Mouse (Mus musculus): ENCODE measurements at regions not wholly inside any gene's neighbourhood (a gene's known extent, or its start where the extent isn't known, plus 50 kb on each side); places are given as distances from the start of the nearest gene placed in this dataset.
"Not testable (repeated sequence)": the region's sequence is repeated elsewhere in the genome, so short reads cannot be mapped to it uniquely, and the experiment has no call there.

DNA sequence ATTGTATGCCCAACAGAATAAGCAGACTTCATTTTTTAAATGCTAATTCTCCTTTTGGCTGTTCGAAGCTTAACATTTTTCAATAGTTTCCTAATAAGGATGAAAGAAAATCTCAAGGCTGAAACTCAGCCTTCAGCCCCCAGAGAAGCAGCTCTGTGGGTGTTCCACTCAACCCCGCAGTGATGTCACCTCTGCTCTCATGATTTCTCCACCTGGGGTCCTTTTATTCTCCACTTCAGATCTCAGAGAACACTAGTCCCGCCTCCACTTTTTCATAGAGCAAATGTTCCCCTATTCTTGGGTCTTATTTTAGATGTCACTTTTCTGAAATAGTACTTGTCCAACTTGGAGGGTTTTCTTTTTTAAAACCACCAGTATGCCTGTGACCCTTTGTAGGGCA lies 567.3 kb downstream of the Cntn3 start:
- DNase-seq (ENCODE audit: low spot score): no peak
- WGBS: 84% methylated on average over 3 of the region's 3 CpGs
- Histone ChIP-seq H3K36me3 (no peaks in the 10 kb centered on the region), H3K4me1 (no peaks in the 10 kb centered on the region), H3K4me3 (no peak overlapping the region), H3K27ac (no peak overlapping the region), H3K9me3 (replicated peaks) (no peaks in the 10 kb centered on the region), H3K27me3 (ENCODE audit: low read depth, poor library complexity, severe bottlenecking) (no peaks in the 10 kb centered on the region)

DNA sequence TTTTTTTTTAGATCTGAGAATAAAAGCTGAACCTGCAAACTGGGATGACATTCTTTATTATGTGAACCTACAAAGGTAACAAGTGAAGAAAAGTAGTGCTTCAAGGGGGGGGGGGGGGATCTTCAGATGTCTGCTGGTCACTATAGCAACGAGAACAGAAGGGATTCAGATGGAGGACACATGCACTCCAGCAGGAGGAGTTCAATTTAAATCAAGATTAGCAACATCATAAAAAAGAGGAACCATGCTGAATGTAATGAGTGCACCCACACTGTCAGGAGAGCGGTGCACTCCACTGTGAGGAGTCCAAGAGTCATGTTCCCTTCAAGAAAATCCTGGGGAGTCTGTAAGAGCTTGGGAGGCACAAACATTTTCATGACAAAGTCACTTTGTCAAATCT lies 574.7 kb downstream of the Cntn3 start:
- Histone ChIP-seq H3K27ac (no peak overlapping the region), H3K36me3 (no peaks in the 10 kb centered on the region), H3K9me3 (replicated peaks) (no peaks in the 10 kb centered on the region), H3K4me1 (no peaks in the 10 kb centered on the region), H3K4me3 (no peak overlapping the region), H3K27me3 (ENCODE audit: low read depth, poor library complexity, severe bottlenecking) (no peaks in the 10 kb centered on the region)
- WGBS: 91% methylated on average over 2 of the region's 2 CpGs
- DNase-seq (ENCODE audit: low spot score): no peak

DNA sequence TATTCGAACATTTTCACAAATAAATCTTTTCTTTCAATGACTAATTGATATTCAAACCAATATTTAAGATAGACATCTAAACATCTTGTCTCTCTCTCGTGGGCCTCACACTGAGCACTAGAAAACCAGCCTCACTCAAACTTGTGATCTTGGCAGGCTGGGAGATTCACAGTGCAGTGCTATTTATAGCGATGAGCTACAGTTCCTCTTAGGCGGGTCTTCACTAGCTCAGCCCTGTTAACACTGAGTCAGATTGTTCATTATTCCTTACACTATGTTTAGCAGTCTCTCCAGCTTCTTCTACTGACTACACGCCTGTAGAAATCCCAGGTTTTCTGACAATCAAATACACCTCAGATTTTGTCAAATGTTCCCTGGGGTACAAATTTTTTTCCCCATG lies 575.3 kb downstream of the Cntn3 start:
- Histone ChIP-seq H3K9me3 (replicated peaks) (no peaks in the 10 kb centered on the region), H3K4me1 (no peaks in the 10 kb centered on the region), H3K4me3 (no peak overlapping the region), H3K27me3 (ENCODE audit: low read depth, poor library complexity, severe bottlenecking) (no peaks in the 10 kb centered on the region), H3K27ac (no peak overlapping the region), H3K36me3 (no peaks in the 10 kb centered on the region)
- no peak for DNase-seq (ENCODE audit: low spot score)
- 77% methylated on average over 5 of the region's 5 CpGs for WGBS

DNA sequence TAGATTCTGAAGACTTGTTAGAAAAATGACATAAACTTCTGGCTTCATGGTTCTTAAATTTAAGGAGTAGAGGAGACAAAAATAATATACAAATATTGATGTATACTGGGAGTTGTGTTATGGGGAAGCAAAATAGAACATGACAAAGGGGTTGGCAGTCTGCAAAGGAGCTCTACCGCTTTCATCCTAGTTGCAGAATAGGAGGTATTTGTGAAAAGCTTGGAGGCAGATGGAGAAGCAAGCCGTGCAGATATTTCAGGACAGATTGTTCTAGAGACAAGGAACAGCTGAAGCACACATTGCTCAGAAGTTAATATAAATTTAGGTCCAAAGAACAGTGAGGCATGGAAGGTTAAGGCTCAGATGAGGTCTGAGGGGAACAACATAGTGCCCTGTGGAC lies 580.1 kb downstream of the Cntn3 start:
- Histone ChIP-seq H3K4me1 (no peaks in the 10 kb centered on the region), H3K27ac (no peak overlapping the region), H3K4me3 (no peak overlapping the region), H3K36me3 (no peaks in the 10 kb centered on the region), H3K9me3 (replicated peaks) (no peaks in the 10 kb centered on the region), H3K27me3 (ENCODE audit: low read depth, poor library complexity, severe bottlenecking) (no peaks in the 10 kb centered on the region)
- DNase-seq (ENCODE audit: low spot score): no peak
- WGBS: 91% methylated on average over 2 of the region's 2 CpGs

DNA sequence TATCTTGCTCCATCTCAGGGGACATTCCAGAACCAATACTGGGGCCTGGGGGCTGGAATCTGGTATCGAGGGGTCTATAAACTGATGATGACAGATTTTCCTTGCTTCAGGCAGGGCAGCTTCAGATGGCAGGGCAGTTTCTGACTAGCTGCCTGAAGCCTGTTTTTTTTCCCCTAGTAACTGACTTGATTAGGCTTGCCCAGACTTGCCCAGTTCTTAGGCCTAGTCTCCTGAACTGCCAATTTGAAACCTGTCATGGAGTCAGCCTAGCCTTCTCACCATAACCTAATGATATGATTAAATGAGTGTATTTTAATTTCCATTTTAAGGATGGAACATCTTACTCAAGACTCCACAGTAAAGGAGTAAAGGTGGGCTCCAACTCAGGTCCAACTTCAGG lies 591.2 kb downstream of the Cntn3 start:
- Histone ChIP-seq H3K36me3 (no peaks in the 10 kb centered on the region), H3K27me3 (ENCODE audit: low read depth, poor library complexity, severe bottlenecking) (no peaks in the 10 kb centered on the region), H3K9me3 (replicated peaks) (no peaks in the 10 kb centered on the region), H3K4me1 (no peaks in the 10 kb centered on the region), H3K4me3 (no peak overlapping the region), H3K27ac (no peak overlapping the region)
- DNase-seq (ENCODE audit: low spot score): no peak
- 85% methylated on average over 1 of the region's 1 CpGs for WGBS

DNA sequence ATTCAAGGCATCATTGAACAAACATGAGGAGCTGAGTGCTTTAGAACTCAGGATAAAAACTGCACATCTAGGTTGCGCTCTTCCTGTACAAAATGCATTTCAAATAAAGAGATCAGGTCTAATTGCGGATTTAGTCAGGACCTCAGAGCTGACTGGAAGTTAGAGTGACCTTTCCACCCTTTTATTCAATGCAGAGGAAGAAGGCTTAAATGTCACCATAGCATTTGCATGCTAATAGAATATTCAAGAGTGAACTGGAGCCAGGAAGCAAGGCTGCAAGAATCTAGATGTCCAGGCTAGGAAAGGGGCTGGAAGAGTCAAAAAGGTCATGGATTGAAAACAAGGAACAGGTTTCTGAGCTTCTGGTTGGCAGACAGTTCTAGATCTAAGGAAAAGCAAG lies 593.7 kb downstream of the Cntn3 start:
- H3K27me3 ChIP-seq (ENCODE audit: low read depth, poor library complexity, severe bottlenecking): no peaks in the 10 kb centered on the region
- no peaks in the 10 kb centered on the region for H3K9me3 ChIP-seq (replicated peaks)
- WGBS: 82% methylated on average over 2 of the region's 2 CpGs
- no peak overlapping the region for H3K4me3 ChIP-seq
- H3K27ac ChIP-seq: no peak overlapping the region
- no peaks in the 10 kb centered on the region for H3K36me3 ChIP-seq
- DNase-seq (ENCODE audit: low spot score): no peak
- H3K4me1 ChIP-seq: no peaks in the 10 kb centered on the region

DNA sequence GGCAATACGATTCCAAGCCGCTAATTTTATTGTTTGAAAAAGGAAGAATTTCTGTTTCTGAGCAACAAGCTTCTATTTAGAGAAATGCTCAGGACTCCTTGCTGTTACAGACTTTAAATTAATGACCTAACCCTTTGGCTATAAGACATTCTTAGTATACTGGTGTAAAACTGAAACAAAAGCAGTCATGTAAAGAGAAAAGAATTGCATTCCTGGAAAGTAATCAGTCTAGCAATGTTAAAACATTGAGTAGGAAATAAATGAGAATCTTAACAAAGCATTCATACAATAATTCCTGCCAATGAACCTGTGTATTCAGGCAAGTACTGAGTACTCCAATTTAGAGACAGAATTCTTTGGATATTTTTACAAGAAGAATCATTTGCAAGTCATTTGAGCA lies 587.2 kb upstream of the Pdzrn3 start:
- Histone ChIP-seq H3K4me3 (no peak overlapping the region), H3K27me3 (ENCODE audit: low read depth, poor library complexity, severe bottlenecking) (no peaks in the 10 kb centered on the region), H3K36me3 (no peaks in the 10 kb centered on the region), H3K4me1 (no peaks in the 10 kb centered on the region), H3K27ac (no peak overlapping the region), H3K9me3 (replicated peaks) (no peaks in the 10 kb centered on the region)
- 95% methylated on average over 2 of the region's 2 CpGs for WGBS
- no peak for DNase-seq (ENCODE audit: low spot score)

DNA sequence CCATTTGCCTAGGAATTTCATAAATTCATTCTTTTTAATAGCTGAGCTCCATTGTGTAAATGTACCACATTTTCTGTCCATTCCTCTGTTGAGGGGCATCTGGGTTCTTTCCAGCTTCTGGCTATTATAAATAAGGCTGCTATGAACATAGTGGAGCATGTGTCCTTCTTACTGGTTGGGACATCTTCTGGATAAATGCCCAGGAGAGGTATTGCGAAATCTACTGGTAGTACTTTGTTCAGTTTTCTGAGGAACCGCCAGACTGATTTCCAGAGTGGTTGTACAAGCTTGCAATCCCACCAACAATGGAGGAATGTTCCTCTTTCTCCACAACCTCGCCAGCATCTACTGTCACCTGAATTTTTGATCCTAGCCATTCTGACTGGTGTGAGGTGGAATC lies 583.8 kb upstream of the Pdzrn3 start:
- not testable (repeated sequence) for H3K4me1 ChIP-seq; H3K27me3 ChIP-seq (ENCODE audit: low read depth, poor library complexity, severe bottlenecking); H3K9me3 ChIP-seq (replicated peaks); DNase-seq (ENCODE audit: low spot score); H3K4me3 ChIP-seq; H3K27ac ChIP-seq; H3K36me3 ChIP-seq
- 95% methylated on average over 3 of the region's 3 CpGs for WGBS

DNA sequence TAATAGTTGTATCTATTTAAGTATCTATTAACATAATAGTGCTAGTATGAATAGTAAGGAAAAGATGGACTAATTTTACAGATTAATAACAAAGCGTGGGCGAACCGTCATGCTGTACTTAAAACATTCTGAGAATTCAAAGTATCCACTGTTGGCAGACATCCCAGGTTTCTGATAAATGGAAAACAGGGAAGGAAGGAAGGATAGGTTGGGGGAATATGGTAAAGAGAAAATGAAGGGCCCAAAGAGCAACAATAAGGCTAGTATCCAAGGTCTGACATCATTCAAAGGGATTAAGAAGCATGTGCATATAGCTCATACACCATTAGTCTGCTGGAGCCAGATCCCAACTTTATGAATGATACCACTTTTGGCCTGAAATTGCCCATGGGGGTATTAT lies 572.0 kb upstream of the Pdzrn3 start:
- Histone ChIP-seq H3K36me3 (no peaks in the 10 kb centered on the region), H3K27me3 (ENCODE audit: low read depth, poor library complexity, severe bottlenecking) (no peaks in the 10 kb centered on the region), H3K4me3 (no peak overlapping the region), H3K27ac (no peak overlapping the region), H3K9me3 (replicated peaks) (no peaks in the 10 kb centered on the region), H3K4me1 (no peaks in the 10 kb centered on the region)
- DNase-seq (ENCODE audit: low spot score): no peak
- 96% methylated on average over 3 of the region's 3 CpGs for WGBS

DNA sequence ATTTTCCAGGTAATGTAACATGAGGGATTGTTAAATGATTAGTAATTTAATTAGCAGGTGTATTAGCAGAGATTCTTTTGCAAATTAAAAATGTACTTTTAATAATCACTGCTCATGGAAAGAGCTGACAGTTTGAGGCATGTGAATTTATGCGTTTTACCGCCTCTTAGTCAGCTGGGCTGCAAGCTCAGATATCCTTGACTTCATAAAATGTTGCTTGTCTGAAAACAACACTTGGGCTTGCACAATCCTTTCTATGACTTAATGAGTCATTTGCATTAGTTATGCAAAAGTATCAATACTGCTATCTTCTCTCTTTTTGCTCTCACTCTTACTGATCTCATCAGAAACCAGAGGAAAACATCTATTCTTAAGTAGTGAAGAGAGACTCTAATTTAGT lies 571.3 kb upstream of the Pdzrn3 start:
- no peak for DNase-seq (ENCODE audit: low spot score)
- H3K9me3 ChIP-seq (replicated peaks): no peaks in the 10 kb centered on the region
- no peaks in the 10 kb centered on the region for H3K4me1 ChIP-seq
- no peak overlapping the region for H3K4me3 ChIP-seq
- H3K27ac ChIP-seq: no peak overlapping the region
- H3K36me3 ChIP-seq: no peaks in the 10 kb centered on the region
- 91% methylated on average over 2 of the region's 2 CpGs for WGBS
- H3K27me3 ChIP-seq (ENCODE audit: low read depth, poor library complexity, severe bottlenecking): no peaks in the 10 kb centered on the region

DNA sequence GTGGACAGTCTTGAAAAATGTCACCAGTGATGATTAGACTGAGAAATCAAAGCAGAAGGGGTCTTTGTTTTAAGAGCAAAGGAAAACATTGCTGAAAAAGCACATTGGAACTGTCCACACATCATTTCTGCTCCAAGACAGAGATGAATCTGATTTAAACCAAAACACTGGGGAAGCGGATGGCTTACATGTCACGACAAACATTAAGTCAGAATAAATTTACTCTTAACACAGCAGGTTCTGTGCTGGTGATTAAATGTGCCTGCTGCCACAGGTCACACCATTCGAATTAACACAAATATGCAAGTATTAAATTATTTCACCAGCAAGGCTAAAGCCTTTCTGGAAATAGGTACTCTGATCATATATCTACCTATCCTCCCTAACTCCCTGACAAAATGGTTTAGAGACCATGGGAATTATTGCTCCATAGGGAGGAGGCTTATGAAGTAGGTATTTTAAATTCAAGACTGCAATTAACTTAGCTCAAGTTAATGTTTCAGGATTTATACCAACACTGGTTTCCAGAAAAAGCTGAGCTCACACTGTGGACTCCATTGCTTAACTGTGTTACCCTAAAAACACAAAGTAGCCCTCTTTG lies 562.7 kb upstream of the Pdzrn3 start:
- DNase-seq (ENCODE audit: low spot score): no peak
- 76% methylated on average over 3 of the region's 3 CpGs for WGBS
- Histone ChIP-seq H3K36me3 (no peaks in the 10 kb centered on the region), H3K4me3 (no peak overlapping the region), H3K27me3 (ENCODE audit: low read depth, poor library complexity, severe bottlenecking) (no peaks in the 10 kb centered on the region), H3K9me3 (replicated peaks) (no peaks in the 10 kb centered on the region), H3K27ac (no peak overlapping the region), H3K4me1 (no peaks in the 10 kb centered on the region)

DNA sequence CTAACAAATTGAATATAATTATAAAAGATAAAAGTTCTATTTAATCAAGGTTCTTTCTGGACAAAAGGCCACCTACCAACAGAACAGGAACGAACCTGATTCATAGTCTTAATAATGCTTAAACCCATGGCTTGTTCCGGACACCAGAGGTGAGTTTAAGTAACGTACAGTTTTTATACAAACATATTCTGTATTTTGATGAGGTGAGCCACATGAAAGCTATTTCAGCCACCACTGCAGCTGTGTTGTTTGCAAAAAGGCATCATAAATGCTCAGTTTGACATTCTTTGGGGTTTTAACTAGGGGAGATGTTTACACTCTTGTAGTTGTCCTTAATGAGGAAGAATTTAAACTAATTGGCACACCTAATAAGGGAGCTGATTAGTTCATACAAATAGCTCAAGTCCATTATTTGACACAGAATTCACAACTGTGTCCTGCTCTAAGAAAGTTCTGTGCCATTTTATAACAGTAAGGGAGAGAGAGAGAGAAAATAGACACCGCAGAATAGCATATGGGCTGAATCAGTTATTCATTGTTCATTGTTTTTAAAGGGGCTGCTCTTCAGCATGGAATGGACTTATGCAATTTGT lies 560.8 kb upstream of the Pdzrn3 start:
- Histone ChIP-seq H3K36me3 (no peaks in the 10 kb centered on the region), H3K27ac (no peak overlapping the region), H3K9me3 (replicated peaks) (no peaks in the 10 kb centered on the region), H3K27me3 (ENCODE audit: low read depth, poor library complexity, severe bottlenecking) (no peaks in the 10 kb centered on the region), H3K4me3 (no peak overlapping the region), H3K4me1 (no peaks in the 10 kb centered on the region)
- 89% methylated on average over 4 of the region's 4 CpGs for WGBS
- DNase-seq (ENCODE audit: low spot score): no peak

DNA sequence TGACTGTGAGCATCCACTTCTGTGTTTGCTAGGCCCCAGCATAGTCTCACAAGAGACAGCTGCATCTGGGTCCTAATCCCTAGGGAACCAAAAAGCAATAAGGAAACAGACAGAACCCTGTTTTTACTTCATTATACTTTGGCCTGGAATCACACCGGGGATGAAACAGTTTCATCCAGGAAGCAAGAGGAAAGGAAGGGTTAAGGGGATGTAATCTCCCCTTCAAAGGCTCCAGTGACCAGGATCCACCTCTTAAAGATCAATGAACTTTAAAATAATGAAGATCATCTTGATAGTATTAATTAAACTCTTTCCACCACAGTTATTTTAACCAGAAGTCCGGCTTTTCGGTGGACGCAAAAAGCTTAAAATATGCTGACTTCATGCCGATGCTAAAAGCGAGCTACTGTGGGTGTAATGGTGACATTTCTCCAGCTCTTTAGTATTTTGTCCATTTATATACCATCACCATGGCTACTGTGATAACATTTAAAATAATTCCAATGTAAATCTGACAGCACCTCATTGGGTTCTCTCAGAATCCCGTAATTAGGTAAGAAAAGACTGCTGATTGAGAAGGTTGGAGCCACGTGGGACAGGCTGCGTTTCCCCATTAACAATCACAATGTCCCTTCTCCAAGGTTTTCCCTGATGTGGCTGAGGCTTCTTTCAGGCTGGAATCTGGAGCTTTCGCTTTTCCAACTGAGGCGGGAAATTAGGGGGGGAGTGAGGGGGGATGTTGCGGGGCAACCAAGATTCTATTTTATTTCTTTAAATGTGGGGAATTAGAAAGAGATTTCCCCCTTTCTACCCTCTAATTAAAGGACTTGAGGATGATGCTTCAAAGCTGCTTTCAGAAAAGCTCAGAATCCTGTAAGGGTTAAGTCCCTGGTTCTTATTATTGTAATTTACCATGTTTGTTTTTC lies 560.0 kb upstream of the Pdzrn3 start:
- Histone ChIP-seq H3K27ac (no peak overlapping the region), H3K27me3 (ENCODE audit: low read depth, poor library complexity, severe bottlenecking) (no peaks in the 10 kb centered on the region), H3K4me3 (no peak overlapping the region), H3K36me3 (no peaks in the 10 kb centered on the region), H3K4me1 (no peaks in the 10 kb centered on the region), H3K9me3 (replicated peaks) (no peaks in the 10 kb centered on the region)
- no peak for DNase-seq (ENCODE audit: low spot score)
- 73% methylated on average over 12 of the region's 12 CpGs for WGBS
